Mouse (Mus musculus): Measurements from ENCODE around the gene Afp.

- no peak for TF ChIP-seq CTCF (IDR thresholded peaks at IDR 0.05; ENCODE audit: low read depth, low read length)
- TF ChIP-seq POLR2A (IDR thresholded peaks at IDR 0.05; ENCODE audit: insufficient read depth, low read length), result no peak
Measured at GRCm38 (mm10) chr5:90452711-90453110, 37.8 kb upstream of the Afp start.
